Mouse (Mus musculus): ENCODE data around the gene Ddx31. TPM values are rescaled to one million over a fixed set of nuclear protein-coding genes. Genes with fewer than 3 reads are reported as not detected.

Ddx31 gene
- polyA plus RNA-seq, 1 experiment, result 6.4 TPM

DNA sequence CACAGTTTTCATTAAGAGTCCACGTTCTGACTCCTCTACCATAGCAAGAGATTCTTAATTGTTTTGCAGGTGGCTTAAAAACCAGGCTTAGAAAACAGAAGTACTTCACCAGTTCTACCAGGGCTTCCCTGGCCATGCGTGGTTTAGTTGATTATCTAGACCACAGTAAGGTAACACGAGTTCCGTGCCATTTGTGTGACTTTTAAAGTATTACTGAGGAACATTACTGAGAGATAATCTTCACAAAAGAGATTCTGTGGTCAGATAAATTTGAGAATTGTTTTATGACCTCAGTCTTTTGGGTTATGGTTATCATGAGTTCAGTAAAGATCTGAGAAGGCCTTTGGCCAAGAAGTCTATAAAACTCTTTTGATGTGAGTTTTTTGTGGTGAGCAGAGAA, 19.1 kb downstream of the Ddx31 start:
- TF ChIP-seq REST (IDR thresholded peaks at IDR 0.05; ENCODE audit: insufficient read depth, insufficient read length) (no peak), POLR2A (IDR thresholded peaks at IDR 0.05; ENCODE audit: insufficient read length, low read depth) (no peak), SRF (IDR thresholded peaks at IDR 0.05; ENCODE audit: control insufficient read depth, insufficient read length, low read depth) (no peak), MAX (IDR thresholded peaks at IDR 0.05; ENCODE audit: low read depth) (no peak), TCF3 (IDR thresholded peaks at IDR 0.05; ENCODE audit: insufficient read length, low read depth) (no peak), MYOG (IDR thresholded peaks at IDR 0.05; ENCODE audit: control insufficient read depth in 1 of 3, insufficient read depth in 1 of 3, insufficient read length in 2 of 3, low read depth in 2 of 3) (no peak), CEBPB (IDR thresholded peaks at IDR 0.05; ENCODE audit: insufficient read depth, poor library complexity, severe bottlenecking) (no peak), USF1 (IDR thresholded peaks at IDR 0.05; ENCODE audit: low read depth) (no peak), POLR2AphosphoS2 (IDR thresholded peaks at IDR 0.05; ENCODE audit: insufficient read length, low read depth) (no peak), E2F4 (IDR thresholded peaks at IDR 0.05; ENCODE audit: insufficient read depth) (no peak), TCF12 (IDR thresholded peaks at IDR 0.05; ENCODE audit: insufficient read depth, poor library complexity, severe bottlenecking) (no peak), MYOD1 (IDR thresholded peaks at IDR 0.05; ENCODE audit: control insufficient read depth in 1 of 3, insufficient read length in 2 of 3, low read depth in 2 of 3) (no peak)
- peaks cover 75% of the 10 kb centered on the region for H3K36me3 ChIP-seq (ENCODE audit: control insufficient read depth, insufficient read depth)

DNA sequence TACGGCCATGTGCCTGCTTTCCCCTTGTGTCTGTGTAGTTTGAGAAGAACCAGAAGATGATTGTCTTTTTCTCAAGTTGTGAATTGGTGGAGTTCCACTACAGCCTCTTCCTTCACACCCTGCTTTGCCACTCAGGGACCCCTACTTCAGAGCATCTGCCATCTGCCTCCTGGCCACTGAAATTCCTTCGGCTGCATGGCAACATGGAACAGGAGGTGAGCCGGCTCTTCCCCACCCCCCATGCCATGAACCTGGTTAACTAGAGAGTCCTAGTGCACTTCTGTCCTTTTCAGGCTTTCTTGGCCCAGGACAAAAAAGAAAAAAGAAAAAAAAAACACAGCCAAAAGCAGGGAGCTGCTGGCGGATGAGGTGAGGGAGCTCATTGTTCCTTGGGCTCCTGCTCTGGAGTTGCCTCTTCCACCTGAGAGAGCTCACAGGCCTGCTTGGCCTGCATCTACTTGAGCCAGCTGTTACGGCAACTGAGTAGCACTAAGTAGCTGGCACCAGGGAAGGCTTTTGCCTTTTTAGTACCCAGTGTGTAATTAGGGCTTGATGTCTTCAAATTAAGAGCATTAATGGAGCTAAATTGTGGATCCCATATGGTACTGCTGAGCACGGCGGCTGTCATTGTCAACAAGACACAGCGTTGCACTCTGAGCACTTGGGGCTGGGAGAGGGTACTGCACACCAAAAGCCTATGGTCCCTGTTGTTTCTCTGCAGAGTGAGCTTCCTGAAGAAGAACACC, 20.6 kb downstream of the Ddx31 start:
- no peak overlapping the region for H3ac ChIP-seq (ENCODE audit: control insufficient read depth, insufficient read length)
- TF ChIP-seq POLR2AphosphoS2 (IDR thresholded peaks at IDR 0.05; ENCODE audit: insufficient read length, low read depth) (no peak), CEBPB (IDR thresholded peaks at IDR 0.05; ENCODE audit: insufficient read depth, poor library complexity, severe bottlenecking) (no peak), MYOD1 (IDR thresholded peaks at IDR 0.05; ENCODE audit: control insufficient read depth in 1 of 3, insufficient read length in 2 of 3, low read depth in 2 of 3) (no peak), TCF3 (IDR thresholded peaks at IDR 0.05; ENCODE audit: insufficient read length, low read depth) (no peak), SRF (IDR thresholded peaks at IDR 0.05; ENCODE audit: control insufficient read depth, insufficient read length, low read depth) (no peak), TCF12 (IDR thresholded peaks at IDR 0.05; ENCODE audit: insufficient read depth, poor library complexity, severe bottlenecking) (no peak), POLR2A (IDR thresholded peaks at IDR 0.05; ENCODE audit: insufficient read length, low read depth) (no peak), MYOG (IDR thresholded peaks at IDR 0.05; ENCODE audit: control insufficient read depth in 1 of 3, insufficient read depth in 1 of 3, insufficient read length in 2 of 3, low read depth in 2 of 3) (no peak), E2F4 (IDR thresholded peaks at IDR 0.05; ENCODE audit: insufficient read depth) (no peak), REST (IDR thresholded peaks at IDR 0.05; ENCODE audit: insufficient read depth, insufficient read length) (no peak), MAX (IDR thresholded peaks at IDR 0.05; ENCODE audit: low read depth) (no peak), USF1 (IDR thresholded peaks at IDR 0.05; ENCODE audit: low read depth) (no peak)
- H3K27me3 ChIP-seq (ENCODE audit: control insufficient read depth, insufficient read depth, insufficient read length), result no peaks in the 10 kb centered on the region
- H3K36me3 ChIP-seq (ENCODE audit: control insufficient read depth, insufficient read depth), result peaks cover 80% of the 10 kb centered on the region
- H3K4me3 ChIP-seq, result no peak overlapping the region
- H3K4me2 ChIP-seq (ENCODE audit: low read depth), result no peak overlapping the region
- no peaks in the 10 kb centered on the region for H3K79me2 ChIP-seq (ENCODE audit: control insufficient read depth, insufficient read depth)

More for the DNA sequence above, 19.1 kb downstream of the Ddx31 start:
- Histone ChIP-seq H3K4me3 (no peak overlapping the region), H3K4me2 (ENCODE audit: low read depth) (no peak overlapping the region), H3K27me3 (ENCODE audit: control insufficient read depth, insufficient read depth, insufficient read length) (no peaks in the 10 kb centered on the region), H3ac (ENCODE audit: control insufficient read depth, insufficient read length) (no peak overlapping the region), H3K79me2 (ENCODE audit: control insufficient read depth, insufficient read depth) (no peaks in the 10 kb centered on the region)

DNA sequence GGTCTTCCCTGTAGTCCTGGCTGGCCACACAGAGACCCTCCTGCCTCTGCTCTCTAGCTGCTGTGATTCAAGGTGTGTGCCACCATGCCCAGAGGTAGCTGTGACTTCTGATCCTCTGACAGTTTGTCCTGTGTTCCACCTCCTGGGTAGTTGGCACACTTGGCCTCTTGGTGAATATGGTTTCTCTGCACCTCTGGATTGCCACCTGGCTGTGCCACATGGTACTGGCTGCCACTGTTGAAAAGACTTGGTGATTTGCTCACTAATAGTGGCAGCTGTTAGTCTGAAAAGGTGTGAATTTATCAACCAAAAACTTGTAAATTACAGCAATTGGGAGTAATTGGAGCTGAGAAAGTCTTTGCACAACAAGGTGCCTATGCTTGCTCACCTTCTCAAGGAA, 23.7 kb downstream of the Ddx31 start:
- Histone ChIP-seq H3K4me2 (ENCODE audit: low read depth) (no peak overlapping the region), H3K36me3 (ENCODE audit: control insufficient read depth, insufficient read depth) (peaks cover 60% of the 10 kb centered on the region), H3ac (ENCODE audit: control insufficient read depth, insufficient read length) (no peak overlapping the region), H3K27me3 (ENCODE audit: control insufficient read depth, insufficient read depth, insufficient read length) (no peaks in the 10 kb centered on the region), H3K4me3 (no peak overlapping the region), H3K79me2 (ENCODE audit: control insufficient read depth, insufficient read depth) (no peaks in the 10 kb centered on the region)
- TF ChIP-seq MAX (IDR thresholded peaks at IDR 0.05; ENCODE audit: low read depth), result no peak
- TF ChIP-seq REST (IDR thresholded peaks at IDR 0.05; ENCODE audit: insufficient read depth, insufficient read length), result no peak
- TF ChIP-seq MYOD1 (IDR thresholded peaks at IDR 0.05; ENCODE audit: control insufficient read depth in 1 of 3, insufficient read length in 2 of 3, low read depth in 2 of 3), result no peak
- TF ChIP-seq E2F4 (IDR thresholded peaks at IDR 0.05; ENCODE audit: insufficient read depth), result no peak
- TF ChIP-seq MYOG (IDR thresholded peaks at IDR 0.05; ENCODE audit: control insufficient read depth in 1 of 3, insufficient read depth in 1 of 3, insufficient read length in 2 of 3, low read depth in 2 of 3), result no peak
- TF ChIP-seq TCF3 (IDR thresholded peaks at IDR 0.05; ENCODE audit: insufficient read length, low read depth), result no peak
- no peak for TF ChIP-seq POLR2AphosphoS2 (IDR thresholded peaks at IDR 0.05; ENCODE audit: insufficient read length, low read depth)
- TF ChIP-seq USF1 (IDR thresholded peaks at IDR 0.05; ENCODE audit: low read depth), result no peak
- TF ChIP-seq SRF (IDR thresholded peaks at IDR 0.05; ENCODE audit: control insufficient read depth, insufficient read length, low read depth), result no peak

- TF ChIP-seq POLR2AphosphoS2 (IDR thresholded peaks at IDR 0.05; ENCODE audit: insufficient read length, low read depth), result no peak
- TF ChIP-seq REST (IDR thresholded peaks at IDR 0.05; ENCODE audit: insufficient read depth, insufficient read length), result no peak
- TF ChIP-seq E2F4 (IDR thresholded peaks at IDR 0.05; ENCODE audit: insufficient read depth), result no peak
- TF ChIP-seq TCF12 (IDR thresholded peaks at IDR 0.05; ENCODE audit: insufficient read depth, poor library complexity, severe bottlenecking), result no peak
- no peak for TF ChIP-seq USF1 (IDR thresholded peaks at IDR 0.05; ENCODE audit: low read depth)
- TF ChIP-seq TCF3 (IDR thresholded peaks at IDR 0.05; ENCODE audit: insufficient read length, low read depth), result no peak
- no peak for TF ChIP-seq MYOG (IDR thresholded peaks at IDR 0.05; ENCODE audit: control insufficient read depth in 1 of 3, insufficient read depth in 1 of 3, insufficient read length in 2 of 3, low read depth in 2 of 3)
- no peak for TF ChIP-seq POLR2A (IDR thresholded peaks at IDR 0.05; ENCODE audit: insufficient read length, low read depth)
- TF ChIP-seq MAX (IDR thresholded peaks at IDR 0.05; ENCODE audit: low read depth), result no peak
- no peak for TF ChIP-seq CEBPB (IDR thresholded peaks at IDR 0.05; ENCODE audit: insufficient read depth, poor library complexity, severe bottlenecking)
- TF ChIP-seq MYOD1 (IDR thresholded peaks at IDR 0.05; ENCODE audit: control insufficient read depth in 1 of 3, insufficient read length in 2 of 3, low read depth in 2 of 3), result no peak
- no peak for TF ChIP-seq SRF (IDR thresholded peaks at IDR 0.05; ENCODE audit: control insufficient read depth, insufficient read length, low read depth)
- no peak overlapping the region for H3K4me3 ChIP-seq
- no peaks in the 10 kb centered on the region for H3K79me2 ChIP-seq (ENCODE audit: control insufficient read depth, insufficient read depth)
- peaks cover 30% of the 10 kb centered on the region for H3K36me3 ChIP-seq (ENCODE audit: control insufficient read depth, insufficient read depth)
- no peak overlapping the region for H3ac ChIP-seq (ENCODE audit: control insufficient read depth, insufficient read length)
- no peak overlapping the region for H3K4me2 ChIP-seq (ENCODE audit: low read depth)
- no peaks in the 10 kb centered on the region for H3K27me3 ChIP-seq (ENCODE audit: control insufficient read depth, insufficient read depth, insufficient read length)
Observed at GRCm38 (mm10) chr2:28867495-28867894, 27.3 kb downstream of the Ddx31 start.

Data from myocyte (in vitro differentiated cells).